Mouse (Mus musculus) stomach, embryonic 15.5 days (tissue): Measurements from ENCODE around the gene Nxpe3. TPM values are rescaled to one million over a fixed set of nuclear protein-coding genes. Genes with fewer than 3 reads are reported as not detected.

Source experiments
- ATAC-seq: fragments of 200-750 bp; cut with Nextera tagmentation; 2 replicates; pipeline ENCODE4 v1.8.0; 2017; ENCODE audit warnings: low read depth, moderate number of reproducible peaks, moderate TSS enrichment; ENCODE audit not compliant: insufficient read depth, low FRiP score
- H3K27ac ChIP-seq: fragments of 300-500 bp; sonication (generic); 2 replicates; pipeline ENCODE4 v1.5.1; 2015; ENCODE audit warnings: mild to moderate bottlenecking, inconsistent platforms
- H3K27me3 ChIP-seq: fragments of 300-500 bp; sonication (generic); replicated peaks from 2 replicates; pipeline ENCODE4 v1.6.1; 2015; ENCODE audit warnings: inconsistent platforms
- H3K36me3 ChIP-seq: fragments of 300-500 bp; sonication (generic); 2 replicates; pipeline ENCODE4 v1.6.1; 2015; ENCODE audit warnings: inconsistent platforms
- H3K4me1 ChIP-seq: fragments of 300-500 bp; sonication (generic); 2 replicates; pipeline ENCODE4 v1.6.1; 2015; ENCODE audit warnings: inconsistent platforms
- H3K4me2 ChIP-seq: fragments of 300-500 bp; sonication (generic); 2 replicates; pipeline ENCODE4 v1.6.1; 2015; ENCODE audit warnings: mild to moderate bottlenecking, inconsistent platforms
- H3K4me3 ChIP-seq: fragments of 300-500 bp; sonication (generic); replicated peaks from 2 replicates; pipeline ENCODE4 v1.5.1; 2015; ENCODE audit warnings: inconsistent platforms
- H3K9ac ChIP-seq: fragments of 300-500 bp; sonication (generic); 2 replicates; pipeline ENCODE4 v1.6.1; 2015; ENCODE audit warnings: inconsistent platforms
- H3K9me3 ChIP-seq: fragments of 300-500 bp; sonication (generic); 2 replicates; pipeline ENCODE4 v1.6.1; 2016; ENCODE audit warnings: inconsistent platforms
- whole genome bisulfite sequencing: fragments of 180-500 bp; shearing (Covaris S2); methylation state at CpG from one replicate; pipeline ENCODE4 v1.1.7; 2015; 5-methylcytosine and 5-hydroxymethylcytosine counted together
- polyA plus RNA-seq: library from polyadenylated mRNA; unstranded; fragments of >200 nt; fragmentation: Nextera tagmentation; extraction: Ambion mirVana; gene quantifications from 2 replicates; pipeline ENCODE4 v1.2.1, GENCODE M21; 2015

Gene Nxpe3
- 0.74 and 0.88 TPM in 2 replicates for polyA plus RNA-seq

- Histone ChIP-seq H3K4me2 (peak within 1 kb of the TSS; percentile 85), H3K27ac (peak within 1 kb of the TSS; percentile 71), H3K4me1 (no peaks in the 10 kb centered on the region), H3K27me3 (no peaks in the 10 kb centered on the region), H3K9ac (peak within 1 kb of the TSS; percentile 47), H3K4me3 (peak within 1 kb of the TSS; percentile 72), H3K9me3 (no peaks in the 10 kb centered on the region), H3K36me3 (no peaks in the 10 kb centered on the region)
- WGBS: under 1% methylated on average over 74 of the region's 74 CpGs
- ATAC-seq: peak; percentile 89
Observed at GRCm38 (mm10) chr16:55894893-55895650, at the start of gene Nxpe3. TSS of gene Nxpe3 (minus strand) at chr16:55895285.

GRCm38 (mm10) chr16:55940781-55941180 is 45.7 kb upstream of the Nxpe3 start:
- no peak overlapping the region for H3K9ac ChIP-seq
- 86% methylated on average over 4 of the region's 4 CpGs for WGBS
- no peak overlapping the region for H3K27ac ChIP-seq
- ATAC-seq: no peak
- H3K27me3 ChIP-seq: no peaks in the 10 kb centered on the region
- H3K36me3 ChIP-seq: no peaks in the 10 kb centered on the region
- no peaks in the 10 kb centered on the region for H3K9me3 ChIP-seq
- H3K4me1 ChIP-seq: no peaks in the 10 kb centered on the region
- no peak overlapping the region for H3K4me3 ChIP-seq
- no peak overlapping the region for H3K4me2 ChIP-seq

- H3K9ac ChIP-seq: no peak overlapping the region
- no peaks in the 10 kb centered on the region for H3K36me3 ChIP-seq
- no peak overlapping the region for H3K27ac ChIP-seq
- H3K4me2 ChIP-seq: no peak overlapping the region
- H3K9me3 ChIP-seq: no peaks in the 10 kb centered on the region
- WGBS: 88% methylated on average over 6 of the region's 6 CpGs
- peak; percentile 50; the same call in 1 of the 2 replicates for ATAC-seq
- no peaks in the 10 kb centered on the region for H3K4me1 ChIP-seq
- H3K4me3 ChIP-seq: no peak overlapping the region
- no peaks in the 10 kb centered on the region for H3K27me3 ChIP-seq
Observed at GRCm38 (mm10) chr16:55939703-55940102, 44.6 kb upstream of the Nxpe3 start.

- ATAC-seq: no peak
- Histone ChIP-seq H3K4me1 (no peaks in the 10 kb centered on the region), H3K4me3 (no peak overlapping the region), H3K9me3 (no peaks in the 10 kb centered on the region), H3K36me3 (no peaks in the 10 kb centered on the region), H3K27ac (no peak overlapping the region), H3K4me2 (no peak overlapping the region), H3K27me3 (no peaks in the 10 kb centered on the region), H3K9ac (no peak overlapping the region)
- WGBS: 81% methylated on average over 4 of the region's 4 CpGs
Observed at GRCm38 (mm10) chr16:55938761-55939160, 43.7 kb upstream of the Nxpe3 start.

GRCm38 (mm10) chr16:55934453-55935037 is 39.5 kb upstream of the Nxpe3 start, which contains the start of gene Cep97:
TSS of gene Cep97 (minus strand) at chr16:55934855.
- H3K4me1 ChIP-seq: no peaks in the 10 kb centered on the region
- 0% methylated on average over 24 of the region's 24 CpGs for WGBS
- H3K27ac ChIP-seq: peak within 1 kb of the TSS; percentile 5; the same call in 1 of the 2 replicates
- H3K9me3 ChIP-seq: no peaks in the 10 kb centered on the region
- no peaks in the 10 kb centered on the region for H3K27me3 ChIP-seq
- peak within 1 kb of the TSS; percentile 70 for H3K4me3 ChIP-seq
- no peaks in the 10 kb centered on the region for H3K36me3 ChIP-seq
- H3K4me2 ChIP-seq: peak within 1 kb of the TSS; percentile 74
- peak within 1 kb of the TSS; percentile 42 for H3K9ac ChIP-seq
- ATAC-seq: peak; percentile 99

- WGBS: under 1% methylated on average over 32 of the region's 32 CpGs
Observed at GRCm38 (mm10) chr16:55933681-55934343, 38.7 kb upstream of the Nxpe3 start.

GRCm38 (mm10) chr16:55924010-55924409 is 28.9 kb upstream of the Nxpe3 start:
- WGBS: 82% methylated on average over 4 of the region's 4 CpGs
- Histone ChIP-seq H3K9ac (no peak overlapping the region), H3K4me2 (no peak overlapping the region), H3K4me3 (no peak overlapping the region), H3K27me3 (no peaks in the 10 kb centered on the region), H3K36me3 (peaks cover 15% of the 10 kb centered on the region; the same call in 1 of the 2 replicates), H3K9me3 (no peaks in the 10 kb centered on the region), H3K27ac (no peak overlapping the region), H3K4me1 (no peaks in the 10 kb centered on the region)
- no peak for ATAC-seq

More at GRCm38 (mm10) chr16:55933681-55934343, 38.7 kb upstream of the Nxpe3 start:
- Histone ChIP-seq H3K4me3 (peak overlapping the region; percentile 70), H3K4me1 (no peaks in the 10 kb centered on the region), H3K27ac (peak overlapping the region; percentile 5; the same call in 1 of the 2 replicates), H3K27me3 (no peaks in the 10 kb centered on the region), H3K9ac (peak overlapping the region; percentile 42), H3K9me3 (no peaks in the 10 kb centered on the region), H3K36me3 (no peaks in the 10 kb centered on the region), H3K4me2 (peak overlapping the region; percentile 74)
- no peak for ATAC-seq

- H3K9ac ChIP-seq: no peak overlapping the region
- peaks cover 19% of the 10 kb centered on the region for H3K36me3 ChIP-seq
- no peaks in the 10 kb centered on the region for H3K4me1 ChIP-seq
- H3K27me3 ChIP-seq: no peaks in the 10 kb centered on the region
- no peak overlapping the region for H3K4me3 ChIP-seq
- no peaks in the 10 kb centered on the region for H3K9me3 ChIP-seq
- WGBS: 90% methylated on average over 10 of the region's 10 CpGs
- H3K4me2 ChIP-seq: no peak overlapping the region
- H3K27ac ChIP-seq: no peak overlapping the region
- no peak for ATAC-seq
Observed at GRCm38 (mm10) chr16:55922079-55922478, 27.0 kb upstream of the Nxpe3 start.

GRCm38 (mm10) chr16:55914716-55915115 is 19.6 kb upstream of the Nxpe3 start:
- Histone ChIP-seq H3K4me2 (no peak overlapping the region), H3K27me3 (no peaks in the 10 kb centered on the region), H3K9ac (no peak overlapping the region), H3K9me3 (no peaks in the 10 kb centered on the region), H3K4me1 (no peaks in the 10 kb centered on the region), H3K36me3 (peaks cover 3% of the 10 kb centered on the region; the same call in 1 of the 2 replicates), H3K4me3 (no peak overlapping the region), H3K27ac (no peak overlapping the region)
- WGBS: 93% methylated on average over 7 of the region's 7 CpGs
- ATAC-seq: no peak

- no peak overlapping the region for H3K4me3 ChIP-seq
- no peak for ATAC-seq
- H3K27me3 ChIP-seq: no peaks in the 10 kb centered on the region
- H3K36me3 ChIP-seq: 0 out of 2 replicates have a peak, but pooled peaks cover under 1% of the 10 kb centered on the region
- H3K4me2 ChIP-seq: no peak overlapping the region
- no peak overlapping the region for H3K9ac ChIP-seq
- WGBS: 88% methylated on average over 10 of the region's 10 CpGs
- no peak overlapping the region for H3K27ac ChIP-seq
- no peaks in the 10 kb centered on the region for H3K4me1 ChIP-seq
- no peaks in the 10 kb centered on the region for H3K9me3 ChIP-seq
Observed at GRCm38 (mm10) chr16:55910208-55910793, 15.2 kb upstream of the Nxpe3 start.

- Histone ChIP-seq H3K4me2 (no peak overlapping the region), H3K27ac (no peak overlapping the region), H3K4me3 (no peak overlapping the region), H3K4me1 (no peaks in the 10 kb centered on the region), H3K27me3 (no peaks in the 10 kb centered on the region), H3K9ac (no peak overlapping the region), H3K9me3 (no peaks in the 10 kb centered on the region), H3K36me3 (0 out of 2 replicates have a peak, but pooled peaks cover 2% of the 10 kb centered on the region)
- ATAC-seq: no peak
- 81% methylated on average over 5 of the region's 5 CpGs for WGBS
Observed at GRCm38 (mm10) chr16:55906928-55907679, 12.0 kb upstream of the Nxpe3 start.
